Mouse (Mus musculus) heart, adult 2 months (tissue): ENCODE measurements at regions not wholly inside any gene's neighbourhood (a gene's known extent, or its start where the extent isn't known, plus 50 kb on each side); places are given as distances from the start of the nearest gene placed in this dataset.

ENCODE experiments used
- CTCF ChIP-seq: fragments of 200-600 bp; IDR thresholded peaks from 2 replicates; pipeline ENCODE4 v1.8.1; 2022; ENCODE audit warnings: antibody characterized with exemption, mild to moderate bottlenecking, moderate library complexity
- EP300 ChIP-seq: fragments of 200-500 bp; IDR thresholded peaks from 2 replicates; pipeline ENCODE4 v1.6.1; 2011; ENCODE audit warnings: low read depth, low read length, control low read depth; ENCODE audit not compliant: insufficient read depth
- POLR2A ChIP-seq: fragments of 200-500 bp; IDR thresholded peaks from 2 replicates; pipeline ENCODE4 v1.6.1; 2011; ENCODE audit warnings: mild to moderate bottlenecking, low read depth, low read length, control low read depth; ENCODE audit not compliant: insufficient read depth

GRCm38 (mm10) chr6:6466231-6466630 is 112.2 kb downstream of the Sem1 start:
- TF ChIP-seq POLR2A (no peak), CTCF (no peak), EP300 (no peak)
